Mouse (Mus musculus): ENCODE data around the gene Nnmt. TPM values are rescaled to one million over a fixed set of nuclear protein-coding genes. Genes with fewer than 3 reads are reported as not detected.

The Nnmt gene
- polyA plus RNA-seq, 1 experiment, result 48.9 TPM

- no peak overlapping the region for H3K27ac ChIP-seq (ENCODE audit: insufficient read depth, low read length)
- no peak for TF ChIP-seq POLR2A (IDR thresholded peaks at IDR 0.05; ENCODE audit: low read depth, low read length)
- TF ChIP-seq CTCF (IDR thresholded peaks at IDR 0.05; ENCODE audit: borderline replicate concordance, insufficient read depth, low read length), result no peak
- H3K4me1 ChIP-seq (ENCODE audit: control insufficient read depth, insufficient read depth, low read length), result no peaks in the 10 kb centered on the region
- no peak overlapping the region for H3K4me3 ChIP-seq (ENCODE audit: insufficient read depth, low read length)
Observed at GRCm38 (mm10) chr9:48647648-48648284, 42.8 kb upstream of the Nnmt start.

- H3K4me3 ChIP-seq (ENCODE audit: insufficient read depth, low read length), result no peak overlapping the region
- H3K4me1 ChIP-seq (ENCODE audit: control insufficient read depth, insufficient read depth, low read length), result no peaks in the 10 kb centered on the region
- H3K27ac ChIP-seq (ENCODE audit: insufficient read depth, low read length), result no peak overlapping the region
- TF ChIP-seq CTCF (IDR thresholded peaks at IDR 0.05; ENCODE audit: borderline replicate concordance, insufficient read depth, low read length), result no peak
- TF ChIP-seq POLR2A (IDR thresholded peaks at IDR 0.05; ENCODE audit: low read depth, low read length), result no peak
Observed at GRCm38 (mm10) chr9:48646781-48647647, 42.1 kb upstream of the Nnmt start.

- TF ChIP-seq POLR2A (IDR thresholded peaks at IDR 0.05; ENCODE audit: low read depth, low read length) (no peak), CTCF (IDR thresholded peaks at IDR 0.05; ENCODE audit: borderline replicate concordance, insufficient read depth, low read length) (peak; percentile 88)
Observed at GRCm38 (mm10) chr9:48646251-48646650, 41.3 kb upstream of the Nnmt start.

GRCm38 (mm10) chr9:48645648-48646126, 40.7 kb upstream of the Nnmt start:
- Histone ChIP-seq H3K4me1 (ENCODE audit: control insufficient read depth, insufficient read depth, low read length) (no peaks in the 10 kb centered on the region), H3K4me3 (ENCODE audit: insufficient read depth, low read length) (no peak overlapping the region), H3K27ac (ENCODE audit: insufficient read depth, low read length) (no peak overlapping the region)
- TF ChIP-seq CTCF (IDR thresholded peaks at IDR 0.05; ENCODE audit: borderline replicate concordance, insufficient read depth, low read length) (no peak), POLR2A (IDR thresholded peaks at IDR 0.05; ENCODE audit: low read depth, low read length) (no peak)

More at GRCm38 (mm10) chr9:48646251-48646650, 41.3 kb upstream of the Nnmt start:
- Histone ChIP-seq H3K4me1 (ENCODE audit: control insufficient read depth, insufficient read depth, low read length) (no peaks in the 10 kb centered on the region), H3K4me3 (ENCODE audit: insufficient read depth, low read length) (no peak overlapping the region), H3K27ac (ENCODE audit: insufficient read depth, low read length) (no peak overlapping the region)

- 0 out of 2 replicates have a peak, but pooled peaks have one; percentile 31 for TF ChIP-seq CTCF (IDR thresholded peaks at IDR 0.05; ENCODE audit: borderline replicate concordance, insufficient read depth, low read length)
- no peak for TF ChIP-seq POLR2A (IDR thresholded peaks at IDR 0.05; ENCODE audit: low read depth, low read length)
- Histone ChIP-seq H3K4me3 (ENCODE audit: insufficient read depth, low read length) (no peak overlapping the region), H3K27ac (ENCODE audit: insufficient read depth, low read length) (no peak overlapping the region), H3K4me1 (ENCODE audit: control insufficient read depth, insufficient read depth, low read length) (no peaks in the 10 kb centered on the region)
Observed at GRCm38 (mm10) chr9:48644926-48645647, 40.1 kb upstream of the Nnmt start.

GRCm38 (mm10) chr9:48644376-48644775, 39.4 kb upstream of the Nnmt start:
- H3K4me1 ChIP-seq (ENCODE audit: control insufficient read depth, insufficient read depth, low read length), result no peaks in the 10 kb centered on the region
- no peak overlapping the region for H3K27ac ChIP-seq (ENCODE audit: insufficient read depth, low read length)
- TF ChIP-seq POLR2A (IDR thresholded peaks at IDR 0.05; ENCODE audit: low read depth, low read length) (no peak), CTCF (IDR thresholded peaks at IDR 0.05; ENCODE audit: borderline replicate concordance, insufficient read depth, low read length) (no peak)
- no peak overlapping the region for H3K4me3 ChIP-seq (ENCODE audit: insufficient read depth, low read length)

GRCm38 (mm10) chr9:48641636-48642035, 36.7 kb upstream of the Nnmt start:
- H3K4me1 ChIP-seq (ENCODE audit: control insufficient read depth, insufficient read depth, low read length), result no peaks in the 10 kb centered on the region
- no peak overlapping the region for H3K4me3 ChIP-seq (ENCODE audit: insufficient read depth, low read length)

GRCm38 (mm10) chr9:48640881-48641280, 35.9 kb upstream of the Nnmt start:
- no peak for TF ChIP-seq POLR2A (IDR thresholded peaks at IDR 0.05; ENCODE audit: low read depth, low read length)
- no peak for TF ChIP-seq CTCF (IDR thresholded peaks at IDR 0.05; ENCODE audit: borderline replicate concordance, insufficient read depth, low read length)
- Histone ChIP-seq H3K4me3 (ENCODE audit: insufficient read depth, low read length) (no peak overlapping the region), H3K27ac (ENCODE audit: insufficient read depth, low read length) (no peak overlapping the region), H3K4me1 (ENCODE audit: control insufficient read depth, insufficient read depth, low read length) (no peaks in the 10 kb centered on the region)

More at GRCm38 (mm10) chr9:48641636-48642035, 36.7 kb upstream of the Nnmt start:
- H3K27ac ChIP-seq (ENCODE audit: insufficient read depth, low read length), result no peak overlapping the region
- TF ChIP-seq CTCF (IDR thresholded peaks at IDR 0.05; ENCODE audit: borderline replicate concordance, insufficient read depth, low read length), result no peak
- no peak for TF ChIP-seq POLR2A (IDR thresholded peaks at IDR 0.05; ENCODE audit: low read depth, low read length)

GRCm38 (mm10) chr9:48638176-48638803, 33.3 kb upstream of the Nnmt start:
- Histone ChIP-seq H3K27ac (ENCODE audit: insufficient read depth, low read length) (no peak overlapping the region), H3K4me3 (ENCODE audit: insufficient read depth, low read length) (no peak overlapping the region), H3K4me1 (ENCODE audit: control insufficient read depth, insufficient read depth, low read length) (no peaks in the 10 kb centered on the region)
- TF ChIP-seq CTCF (IDR thresholded peaks at IDR 0.05; ENCODE audit: borderline replicate concordance, insufficient read depth, low read length) (no peak), POLR2A (IDR thresholded peaks at IDR 0.05; ENCODE audit: low read depth, low read length) (no peak)
